Mouse (Mus musculus) cerebellum, adult 9-11 months (tissue): ENCODE data around the gene Ier3.
A peak's percentile ranks its signal among the peaks of the same experiment; 100 is the strongest.

ENCODE experiments used
- DNase-seq: peaks from one replicate; pipeline ENCODE4 v3.0.0; 2022

Gene Ier3

DNA sequence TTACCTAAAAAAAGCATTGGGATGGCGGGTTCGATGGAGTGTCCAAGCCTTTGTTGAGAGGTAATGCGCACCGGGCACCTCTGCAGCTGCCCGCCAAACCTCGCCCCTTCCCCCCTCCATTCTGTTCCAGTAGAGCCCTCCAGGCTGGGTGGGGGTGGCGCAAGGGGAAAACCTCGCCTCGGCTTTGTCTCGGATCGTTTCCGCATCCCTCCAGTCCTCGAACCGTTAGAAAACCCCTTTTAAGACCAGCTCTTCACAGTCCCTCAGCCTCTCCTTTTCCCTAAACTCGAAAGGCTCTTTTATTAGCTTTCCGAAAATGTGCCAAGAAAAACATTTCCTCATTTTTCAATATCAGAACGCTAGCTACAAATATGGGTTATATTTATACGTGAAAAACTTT, 16.0 kb downstream of the Ier3 start:
- DNase-seq: peak; percentile 77

DNA sequence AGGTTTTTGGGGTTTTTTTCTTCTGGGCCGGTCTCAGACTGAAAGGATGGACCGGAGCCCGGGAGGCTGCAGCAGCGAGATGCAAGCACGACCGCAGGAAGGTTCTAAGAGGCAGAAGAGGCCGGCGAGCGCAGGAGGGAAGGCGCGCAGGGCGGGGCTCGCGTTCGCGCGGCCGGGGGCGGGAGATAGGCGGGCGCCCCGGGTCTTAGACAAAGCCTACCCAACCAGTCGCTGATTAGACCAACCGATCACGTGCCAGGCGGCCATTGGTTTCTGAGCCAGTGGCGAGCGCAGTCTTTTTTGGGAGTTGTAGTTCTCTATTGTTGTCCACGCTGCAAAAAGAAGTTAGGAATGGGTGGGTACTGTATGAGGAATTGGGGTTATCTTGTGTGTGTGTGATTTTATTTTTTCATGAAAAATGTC, 16.6 kb downstream of the Ier3 start, which contains the start of gene Tubb5:
Gene Tubb5, minus strand, starts transcription at position 185 of the 423 bp plus-strand sequence.
- peak; percentile 97 for DNase-seq

DNA sequence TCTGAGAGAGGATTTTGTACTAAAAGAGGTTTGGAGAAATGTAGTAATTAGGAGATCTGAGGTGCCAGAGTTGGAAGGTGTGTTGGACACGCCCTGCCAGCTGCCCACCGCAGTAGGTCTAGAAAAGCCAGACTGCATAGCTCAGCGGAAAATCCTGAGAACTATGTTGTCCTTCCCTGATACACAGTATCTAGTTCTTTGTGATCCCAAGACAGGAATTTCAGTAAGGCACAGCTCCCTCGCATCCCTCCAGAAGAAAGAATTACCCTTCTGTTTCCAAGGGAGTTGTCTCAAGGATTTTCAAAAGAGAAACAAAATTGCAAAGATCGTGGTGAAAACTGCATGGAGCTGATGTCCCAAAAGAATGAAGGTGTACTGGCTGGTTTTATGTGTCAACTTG, 17.1 kb downstream of the Ier3 start:
- no peak for DNase-seq

- peak; percentile 56 for DNase-seq
Measured at GRCm38 (mm10) chr17:35839002-35839401, 17.5 kb downstream of the Ier3 start.

DNA sequence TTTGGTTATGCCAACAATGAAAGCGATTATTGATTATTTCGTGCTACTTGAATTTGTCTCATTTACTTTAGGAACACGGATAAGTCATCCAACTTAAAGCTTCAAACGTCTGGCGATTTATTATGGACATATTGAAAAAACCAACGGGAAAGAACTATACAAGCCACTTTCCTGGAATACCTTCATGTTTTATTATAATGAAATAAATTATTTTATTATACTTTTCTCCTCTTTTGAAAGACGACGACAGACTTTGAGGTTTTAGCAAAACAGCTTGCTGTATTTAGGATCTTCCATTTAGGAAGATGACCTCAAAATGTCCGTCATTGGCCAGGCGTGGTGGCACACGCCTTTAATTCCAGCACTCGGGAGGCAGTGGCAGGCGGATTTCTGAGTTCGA, 19.1 kb downstream of the Ier3 start:
- DNase-seq: no peak

- peak; percentile 100 for DNase-seq
Measured at GRCm38 (mm10) chr17:35841076-35841950, 19.8 kb downstream of the Ier3 start, which contains the start of gene Mdc1. Gene Mdc1 (plus strand): TSS chr17:35841515.

- DNase-seq: no peak
Measured at GRCm38 (mm10) chr17:35842006-35842405, 20.5 kb downstream of the Ier3 start.

GRCm38 (mm10) chr17:35843514-35843913, 22.0 kb downstream of the Ier3 start:
- DNase-seq: no peak

GRCm38 (mm10) chr17:35848112-35848511, 26.6 kb downstream of the Ier3 start:
- DNase-seq: no peak

DNA sequence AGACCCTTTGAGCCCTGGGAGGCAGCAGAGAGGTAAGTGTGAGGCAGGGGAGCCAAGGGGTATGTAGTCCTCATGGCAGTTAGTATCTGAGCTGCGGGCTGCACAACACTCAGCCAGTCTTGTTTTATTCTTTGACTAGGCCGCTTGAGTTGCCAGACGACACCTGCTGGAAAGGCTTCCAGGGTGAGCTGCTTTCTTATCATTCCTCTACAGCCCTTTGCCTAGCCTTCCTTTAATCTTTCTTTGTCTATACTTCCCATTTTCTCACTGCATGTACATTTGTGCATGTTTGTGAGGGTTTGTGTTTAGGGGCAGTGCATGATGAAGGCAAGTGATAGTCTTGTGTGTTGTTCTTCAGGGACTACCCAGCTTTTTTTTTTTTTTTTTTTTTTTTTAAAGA, 29.5 kb downstream of the Ier3 start:
- no peak for DNase-seq

GRCm38 (mm10) chr17:35859371-35859770, 37.9 kb downstream of the Ier3 start:
- DNase-seq: no peak

GRCm38 (mm10) chr17:35859835-35860234, 38.4 kb downstream of the Ier3 start:
- DNase-seq: no peak

GRCm38 (mm10) chr17:35860831-35861197, 39.3 kb downstream of the Ier3 start:
- no peak for DNase-seq

- peak; percentile 91 for DNase-seq
Measured at GRCm38 (mm10) chr17:35861198-35861857, 39.8 kb downstream of the Ier3 start, which contains the start of gene Nrm. Gene Nrm (plus strand): TSS chr17:35861318.

DNA sequence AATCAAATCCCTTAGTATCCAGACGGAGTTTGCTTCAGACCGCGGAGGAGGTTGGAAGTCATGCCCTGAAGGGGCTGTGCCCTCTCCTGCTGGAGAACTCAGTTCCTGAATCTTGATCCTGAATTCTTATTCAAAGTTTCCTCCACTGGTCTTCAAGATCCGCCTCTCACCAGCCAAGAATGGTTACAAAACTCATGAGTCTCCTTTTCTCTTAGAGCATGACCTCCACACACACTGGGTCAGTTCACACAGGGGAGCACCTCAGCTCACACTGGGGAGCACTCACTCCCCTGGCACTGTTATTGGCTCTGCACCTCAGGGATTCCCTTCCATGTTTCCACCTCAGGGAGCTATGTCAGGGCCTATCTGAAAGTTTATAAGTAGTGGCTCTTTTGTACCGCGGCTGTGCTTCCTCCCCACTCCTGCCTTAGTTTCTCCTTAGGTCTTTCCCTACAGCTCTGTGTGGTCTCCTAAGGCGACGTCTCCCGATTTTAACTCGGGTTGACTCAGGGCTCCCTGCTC, 43.4 kb downstream of the Ier3 start:
- DNase-seq: no peak

GRCm38 (mm10) chr17:35865481-35866280, 44.2 kb downstream of the Ier3 start, which contains the start of gene Ppp1r18:
Gene Ppp1r18 (plus strand): TSS chr17:35865593.
- peak; percentile 54 for DNase-seq

GRCm38 (mm10) chr17:35866281-35866831, 44.9 kb downstream of the Ier3 start:
- DNase-seq: peak; percentile 49

DNA sequence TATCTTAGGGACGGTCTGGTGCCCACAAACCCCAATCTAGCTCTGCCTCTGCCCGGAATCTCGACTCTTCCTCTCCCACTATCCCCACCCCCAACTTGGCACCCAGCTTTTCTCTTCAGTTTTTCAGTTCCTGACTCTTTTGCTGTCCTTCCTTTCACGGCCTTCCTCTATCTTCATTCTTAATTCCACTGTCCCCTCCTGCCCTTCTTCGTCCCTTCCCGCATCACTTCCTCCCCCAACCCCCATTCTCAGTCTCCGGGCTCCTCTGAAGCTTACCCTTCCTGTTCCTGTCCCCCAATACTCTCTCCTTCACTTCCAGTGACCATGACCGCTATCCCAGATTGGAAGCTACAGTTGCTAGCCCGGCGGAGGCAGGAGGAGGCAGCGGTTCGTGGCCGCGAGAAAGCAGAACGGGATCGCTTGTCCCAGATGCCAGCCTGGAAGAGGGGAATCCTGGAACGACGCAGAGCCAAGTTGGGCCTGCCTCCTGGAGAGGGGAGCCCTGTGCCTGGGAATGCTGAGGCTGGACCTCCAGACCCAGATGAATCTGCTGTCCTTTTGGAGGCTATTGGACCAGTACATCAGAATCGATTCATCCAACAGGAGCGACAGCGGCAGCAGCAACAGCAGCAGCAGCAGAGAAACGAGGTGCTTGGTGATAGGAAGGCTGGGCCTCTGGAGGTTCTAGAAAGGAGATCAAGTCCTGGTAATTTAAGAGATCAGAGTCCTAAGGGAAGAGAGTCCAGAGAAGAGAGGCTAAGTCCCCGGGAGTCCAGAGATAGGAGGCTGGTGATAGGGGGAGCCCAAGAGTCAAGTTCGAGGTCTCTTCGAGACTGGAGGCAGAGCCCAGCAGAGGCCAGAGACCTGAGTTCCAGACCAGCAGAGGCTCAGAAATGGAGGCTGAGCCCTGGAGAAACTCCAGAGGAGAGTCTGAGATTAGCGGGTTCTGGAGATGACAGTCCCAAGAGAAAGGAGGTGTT, 45.7 kb downstream of the Ier3 start:
- DNase-seq: no peak

- DNase-seq: no peak
Measured at GRCm38 (mm10) chr17:35868165-35868820, 46.8 kb downstream of the Ier3 start.

- no peak for DNase-seq
Measured at GRCm38 (mm10) chr17:35868961-35869345, 47.5 kb downstream of the Ier3 start.
